Mouse (Mus musculus) MEL (cell line): ENCODE results near the gene Sept9.

Experiments
- BHLHE40 ChIP-seq: IDR thresholded peaks from 2 replicates; pipeline ENCODE4 v1.6.1; 2012; ENCODE audit warnings: low read depth, mild to moderate bottlenecking, inconsistent platforms, low read length, improper control_type of control experiment, borderline replicate concordance
- CTCF ChIP-seq, 3 experiments: IDR thresholded peaks in 2 of 3; conservative IDR thresholded peaks in 1 of 3; 2 replicates each; pipeline ENCODE4 v1.5.1; 2011 to 2012; ENCODE audit warnings: low read length in 3 of 3, low read depth in 2 of 3, mild to moderate bottlenecking in 2 of 3, improper control_type of control experiment in 1 of 3, inconsistent platforms in 1 of 3, mixed read lengths in 1 of 3, moderate library complexity in 1 of 3; ENCODE audit not compliant: control insufficient read depth in 1 of 3, insufficient read depth in 1 of 3, poor library complexity in 1 of 3, severe bottlenecking in 1 of 3
- ELF1 ChIP-seq: IDR thresholded peaks from 2 replicates; pipeline ENCODE4 v1.6.1; 2014; ENCODE audit warnings: low read depth, mild to moderate bottlenecking, inconsistent platforms, low read length, improper control_type of control experiment, moderate library complexity

- TF ChIP-seq CTCF (IDR thresholded peaks at IDR 0.05 in 2 of 3, conservative IDR thresholded peaks at IDR 0.05 in 1 of 3; ENCODE audit: control insufficient read depth in 1 of 3, insufficient read depth in 1 of 3, low read depth in 2 of 3, low read length in 3 of 3, poor library complexity in 1 of 3, severe bottlenecking in 1 of 3) (no peak), BHLHE40 (no peak), ELF1 (no peak)
Observed at GRCm38 (mm10) chr11:117320482-117320881, 121.0 kb downstream of the Sept9 start.
